Mouse (Mus musculus): ENCODE measurements around the gene Gm7982. TPM values are rescaled to one million over a fixed set of nuclear protein-coding genes. Genes with fewer than 3 reads are reported as not detected.
"Not testable (repeated sequence)": the region's sequence is repeated elsewhere in the genome, so short reads cannot be mapped to it uniquely, and the experiment has no call there.

Gm7982 gene
- total RNA-seq (2014; rRNA removed), result not detected in 2 replicates
- polyA plus RNA-seq (2015; fragmentation: Nextera tagmentation; extraction: Ambion mirVana), result not detected in 2 replicates

- not testable (repeated sequence) for ATAC-seq (ENCODE audit: low FRiP score); H3K4me2 ChIP-seq (ENCODE audit: low read depth, low read length, poor library complexity, severe bottlenecking); H3K36me3 ChIP-seq (ENCODE audit: insufficient read depth, low read length); DNase-seq (ENCODE audit: low spot score); H3K27me3 ChIP-seq (ENCODE audit: insufficient read depth, low read length); H3K4me3 ChIP-seq (ENCODE audit: low read depth, low read length); H3K4me1 ChIP-seq (ENCODE audit: insufficient read depth, low read length); H3K27ac ChIP-seq (ENCODE audit: low read depth, low read length); H3K9ac ChIP-seq (replicated peaks; ENCODE audit: low read length, poor library complexity, severe bottlenecking); H3K9me3 ChIP-seq (ENCODE audit: low read length)
- WGBS, result no CpG with 5 or more reads among the region's 3 CpGs
Measured at GRCm38 (mm10) chr5:95741714-95742113, at the start of gene Gm7982. Gene Gm7982 (plus strand): TSS chr5:95742014.

- H3K9ac ChIP-seq (replicated peaks; ENCODE audit: low read length, poor library complexity, severe bottlenecking); H3K4me3 ChIP-seq (ENCODE audit: low read depth, low read length); ATAC-seq (ENCODE audit: low FRiP score); DNase-seq (ENCODE audit: low spot score); H3K4me1 ChIP-seq (ENCODE audit: insufficient read depth, low read length); H3K36me3 ChIP-seq (ENCODE audit: insufficient read depth, low read length); H3K27ac ChIP-seq (ENCODE audit: low read depth, low read length); H3K4me2 ChIP-seq (ENCODE audit: low read depth, low read length, poor library complexity, severe bottlenecking); H3K9me3 ChIP-seq (ENCODE audit: low read length); H3K27me3 ChIP-seq (ENCODE audit: insufficient read depth, low read length): not testable (repeated sequence)
- no CpG with 5 or more reads among the region's 1 CpGs for WGBS
Measured at GRCm38 (mm10) chr5:95736073-95736472, 5.7 kb upstream of the Gm7982 start, which contains the start of gene Gm7978. Gene Gm7978 (minus strand): TSS chr5:95736173.

- not testable (repeated sequence) for H3K4me2 ChIP-seq (ENCODE audit: low read depth, low read length, poor library complexity, severe bottlenecking); H3K4me1 ChIP-seq (ENCODE audit: insufficient read depth, low read length); ATAC-seq (ENCODE audit: low FRiP score); H3K9ac ChIP-seq (replicated peaks; ENCODE audit: low read length, poor library complexity, severe bottlenecking); H3K27ac ChIP-seq (ENCODE audit: low read depth, low read length); H3K27me3 ChIP-seq (ENCODE audit: insufficient read depth, low read length); H3K4me3 ChIP-seq (ENCODE audit: low read depth, low read length); DNase-seq (ENCODE audit: low spot score); H3K9me3 ChIP-seq (ENCODE audit: low read length); H3K36me3 ChIP-seq (ENCODE audit: insufficient read depth, low read length)
- WGBS, result no CpG with 5 or more reads among the region's 2 CpGs
Measured at GRCm38 (mm10) chr5:95775690-95776089, 33.9 kb downstream of the Gm7982 start, which contains the start of gene E330014E10Rik. Gene E330014E10Rik (plus strand): TSS chr5:95775990.

Other genes with a start within 250 kb of the Gm7982 start
- not detected in 2 replicates for gene Gm3286, start 231.3 kb upstream of the Gm7982 start, total RNA-seq (2014; rRNA removed)
- gene Gm3286, start 231.3 kb upstream of the Gm7982 start, polyA plus RNA-seq (2015; fragmentation: Nextera tagmentation; extraction: Ambion mirVana), result not detected in 2 replicates
- not detected in 2 replicates for gene Gm7971, start 147.1 kb upstream of the Gm7982 start, total RNA-seq (2014; rRNA removed)
- not detected in 2 replicates for gene Gm7971, start 147.1 kb upstream of the Gm7982 start, polyA plus RNA-seq (2015; fragmentation: Nextera tagmentation; extraction: Ambion mirVana)
- not detected in 2 replicates for gene Gm7978, start 5.8 kb upstream of the Gm7982 start, total RNA-seq (2014; rRNA removed)
- gene Gm7978, start 5.8 kb upstream of the Gm7982 start, polyA plus RNA-seq (2015; fragmentation: Nextera tagmentation; extraction: Ambion mirVana), result not detected in 2 replicates
- not detected in 2 replicates for gene E330014E10Rik, start 34.0 kb downstream of the Gm7982 start, total RNA-seq (2014; rRNA removed)
- not detected in 2 replicates for gene E330014E10Rik, start 34.0 kb downstream of the Gm7982 start, polyA plus RNA-seq (2015; fragmentation: Nextera tagmentation; extraction: Ambion mirVana)
- gene Cxcl13, start 214.9 kb downstream of the Gm7982 start, total RNA-seq (2014; rRNA removed), result 0.33 and 0.61 TPM in 2 replicates
- gene Cxcl13, start 214.9 kb downstream of the Gm7982 start, polyA plus RNA-seq (2015; fragmentation: Nextera tagmentation; extraction: Ambion mirVana), result 1.3 and 1.9 TPM in 2 replicates

All from midbrain, postnatal 0 days (tissue).